Mouse (Mus musculus): ENCODE measurements around the gene Lipa. TPM values are rescaled to one million over a fixed set of nuclear protein-coding genes. Genes with fewer than 3 reads are reported as not detected.

Lipa gene
- polyA plus RNA-seq, 1 experiment, result 0.03 TPM

GRCm38 (mm10) chr19:34554061-34554460 is 26.8 kb upstream of the Lipa start:
- H3K4me1 ChIP-seq (ENCODE audit: control insufficient read depth), result peaks cover 14% of the 10 kb centered on the region
- H3K9me3 ChIP-seq (ENCODE audit: control insufficient read depth, low read length), result no peaks in the 10 kb centered on the region
- TF ChIP-seq GATA1 (IDR thresholded peaks at IDR 0.05; ENCODE audit: low read length), result no peak
- TF ChIP-seq TAL1 (IDR thresholded peaks at IDR 0.05; ENCODE audit: low read length), result no peak
- no peaks in the 10 kb centered on the region for H3K27me3 ChIP-seq (ENCODE audit: control insufficient read depth)
- H3K4me3 ChIP-seq (replicated peaks), result no peak overlapping the region
- H3K36me3 ChIP-seq (ENCODE audit: control insufficient read depth), result no peaks in the 10 kb centered on the region

GRCm38 (mm10) chr19:34553522-34553921 is 26.2 kb upstream of the Lipa start:
- H3K9me3 ChIP-seq (ENCODE audit: control insufficient read depth, low read length), result no peaks in the 10 kb centered on the region
- H3K36me3 ChIP-seq (ENCODE audit: control insufficient read depth), result no peaks in the 10 kb centered on the region
- TF ChIP-seq TAL1 (IDR thresholded peaks at IDR 0.05; ENCODE audit: low read length), result no peak
- no peak for TF ChIP-seq GATA1 (IDR thresholded peaks at IDR 0.05; ENCODE audit: low read length)
- no peak overlapping the region for H3K4me3 ChIP-seq (replicated peaks)
- no peaks in the 10 kb centered on the region for H3K27me3 ChIP-seq (ENCODE audit: control insufficient read depth)
- peaks cover 14% of the 10 kb centered on the region for H3K4me1 ChIP-seq (ENCODE audit: control insufficient read depth)

GRCm38 (mm10) chr19:34553021-34553420 is 25.7 kb upstream of the Lipa start:
- no peaks in the 10 kb centered on the region for H3K36me3 ChIP-seq (ENCODE audit: control insufficient read depth)
- TF ChIP-seq TAL1 (IDR thresholded peaks at IDR 0.05; ENCODE audit: low read length) (no peak), GATA1 (IDR thresholded peaks at IDR 0.05; ENCODE audit: low read length) (no peak)
- H3K4me1 ChIP-seq (ENCODE audit: control insufficient read depth), result peaks cover 15% of the 10 kb centered on the region
- H3K4me3 ChIP-seq (replicated peaks), result no peak overlapping the region
- no peaks in the 10 kb centered on the region for H3K9me3 ChIP-seq (ENCODE audit: control insufficient read depth, low read length)
- no peaks in the 10 kb centered on the region for H3K27me3 ChIP-seq (ENCODE audit: control insufficient read depth)

- H3K4me3 ChIP-seq (replicated peaks), result no peak overlapping the region
These were observed 24.7 kb upstream of the Lipa start for GRCm38 (mm10) chr19:34551981-34552380.

GRCm38 (mm10) chr19:34550534-34551223 is 23.4 kb upstream of the Lipa start, which contains the start of gene Ifit2:
TSS of gene Ifit2 (plus strand) at chr19:34550694.
- Histone ChIP-seq H3K9me3 (ENCODE audit: control insufficient read depth, low read length) (no peaks in the 10 kb centered on the region), H3K27me3 (ENCODE audit: control insufficient read depth) (peaks cover 4% of the 10 kb centered on the region; the same call in 1 of the 2 replicates), H3K4me1 (ENCODE audit: control insufficient read depth) (peaks cover 16% of the 10 kb centered on the region), H3K36me3 (ENCODE audit: control insufficient read depth) (no peaks in the 10 kb centered on the region), H3K4me3 (replicated peaks) (peak within 1 kb of the TSS; percentile 79)
- TF ChIP-seq TAL1 (IDR thresholded peaks at IDR 0.05; ENCODE audit: low read length) (no peak), GATA1 (IDR thresholded peaks at IDR 0.05; ENCODE audit: low read length) (no peak)

More at GRCm38 (mm10) chr19:34551981-34552380, 24.7 kb upstream of the Lipa start:
- no peaks in the 10 kb centered on the region for H3K9me3 ChIP-seq (ENCODE audit: control insufficient read depth, low read length)
- H3K27me3 ChIP-seq (ENCODE audit: control insufficient read depth), result no peaks in the 10 kb centered on the region
- H3K36me3 ChIP-seq (ENCODE audit: control insufficient read depth), result no peaks in the 10 kb centered on the region
- H3K4me1 ChIP-seq (ENCODE audit: control insufficient read depth), result peaks cover 16% of the 10 kb centered on the region
- TF ChIP-seq TAL1 (IDR thresholded peaks at IDR 0.05; ENCODE audit: low read length) (no peak), GATA1 (IDR thresholded peaks at IDR 0.05; ENCODE audit: low read length) (no peak)

- H3K4me3 ChIP-seq (replicated peaks), result peak overlapping the region; percentile 79
- H3K4me1 ChIP-seq (ENCODE audit: control insufficient read depth), result peaks cover 16% of the 10 kb centered on the region
- H3K36me3 ChIP-seq (ENCODE audit: control insufficient read depth), result no peaks in the 10 kb centered on the region
- H3K27me3 ChIP-seq (ENCODE audit: control insufficient read depth), result peaks cover 6% of the 10 kb centered on the region; the same call in 1 of the 2 replicates
- TF ChIP-seq GATA1 (IDR thresholded peaks at IDR 0.05; ENCODE audit: low read length) (no peak), TAL1 (IDR thresholded peaks at IDR 0.05; ENCODE audit: low read length) (no peak)
- H3K9me3 ChIP-seq (ENCODE audit: control insufficient read depth, low read length), result no peaks in the 10 kb centered on the region
These were observed 22.9 kb upstream of the Lipa start for GRCm38 (mm10) chr19:34550205-34550533.

GRCm38 (mm10) chr19:34547976-34548375 is 20.7 kb upstream of the Lipa start:
- no peak for TF ChIP-seq TAL1 (IDR thresholded peaks at IDR 0.05; ENCODE audit: low read length)
- no peak for TF ChIP-seq GATA1 (IDR thresholded peaks at IDR 0.05; ENCODE audit: low read length)
- Histone ChIP-seq H3K27me3 (ENCODE audit: control insufficient read depth) (peaks cover 6% of the 10 kb centered on the region; the same call in 1 of the 2 replicates), H3K4me3 (replicated peaks) (no peak overlapping the region), H3K4me1 (ENCODE audit: control insufficient read depth) (peaks cover 16% of the 10 kb centered on the region), H3K36me3 (ENCODE audit: control insufficient read depth) (no peaks in the 10 kb centered on the region), H3K9me3 (ENCODE audit: control insufficient read depth, low read length) (no peaks in the 10 kb centered on the region)

GRCm38 (mm10) chr19:34546211-34546610 is 18.9 kb upstream of the Lipa start:
- H3K36me3 ChIP-seq (ENCODE audit: control insufficient read depth), result no peaks in the 10 kb centered on the region
- no peak for TF ChIP-seq TAL1 (IDR thresholded peaks at IDR 0.05; ENCODE audit: low read length)
- no peak for TF ChIP-seq GATA1 (IDR thresholded peaks at IDR 0.05; ENCODE audit: low read length)
- H3K27me3 ChIP-seq (ENCODE audit: control insufficient read depth), result peaks cover 6% of the 10 kb centered on the region; the same call in 1 of the 2 replicates
- H3K4me1 ChIP-seq (ENCODE audit: control insufficient read depth), result peaks cover 14% of the 10 kb centered on the region
- H3K9me3 ChIP-seq (ENCODE audit: control insufficient read depth, low read length), result no peaks in the 10 kb centered on the region
- no peak overlapping the region for H3K4me3 ChIP-seq (replicated peaks)

GRCm38 (mm10) chr19:34539422-34539821 is 12.1 kb upstream of the Lipa start:
- no peak overlapping the region for H3K4me3 ChIP-seq (replicated peaks)
- H3K27me3 ChIP-seq (ENCODE audit: control insufficient read depth), result no peaks in the 10 kb centered on the region; the same call in 1 of the 2 replicates
- H3K9me3 ChIP-seq (ENCODE audit: control insufficient read depth, low read length), result no peaks in the 10 kb centered on the region
- H3K36me3 ChIP-seq (ENCODE audit: control insufficient read depth), result no peaks in the 10 kb centered on the region
- no peaks in the 10 kb centered on the region for H3K4me1 ChIP-seq (ENCODE audit: control insufficient read depth)
- no peak for TF ChIP-seq TAL1 (IDR thresholded peaks at IDR 0.05; ENCODE audit: low read length)
- no peak for TF ChIP-seq GATA1 (IDR thresholded peaks at IDR 0.05; ENCODE audit: low read length)
